Mouse (Mus musculus) cerebral cortex, adult 2 months (tissue): ENCODE results near the gene Mettl26.

Experiments
- WGBS: fragments of 180-500 bp; shearing (Covaris S2); methylation state at CpG from one replicate; pipeline ENCODE4 v1.1.7; 2018; 5-methylcytosine and 5-hydroxymethylcytosine counted together

The Mettl26 gene

GRCm38 (mm10) chr17:25874721-25875170 is at the start of gene Mettl26:
Gene Mettl26 (plus strand): TSS chr17:25875074.
- WGBS = under 1% methylated on average over 25 of the region's 25 CpGs

GRCm38 (mm10) chr17:25825311-25825710 is 49.6 kb upstream of the Mettl26 start:
- WGBS = 88% methylated on average over 6 of the region's 6 CpGs

DNA sequence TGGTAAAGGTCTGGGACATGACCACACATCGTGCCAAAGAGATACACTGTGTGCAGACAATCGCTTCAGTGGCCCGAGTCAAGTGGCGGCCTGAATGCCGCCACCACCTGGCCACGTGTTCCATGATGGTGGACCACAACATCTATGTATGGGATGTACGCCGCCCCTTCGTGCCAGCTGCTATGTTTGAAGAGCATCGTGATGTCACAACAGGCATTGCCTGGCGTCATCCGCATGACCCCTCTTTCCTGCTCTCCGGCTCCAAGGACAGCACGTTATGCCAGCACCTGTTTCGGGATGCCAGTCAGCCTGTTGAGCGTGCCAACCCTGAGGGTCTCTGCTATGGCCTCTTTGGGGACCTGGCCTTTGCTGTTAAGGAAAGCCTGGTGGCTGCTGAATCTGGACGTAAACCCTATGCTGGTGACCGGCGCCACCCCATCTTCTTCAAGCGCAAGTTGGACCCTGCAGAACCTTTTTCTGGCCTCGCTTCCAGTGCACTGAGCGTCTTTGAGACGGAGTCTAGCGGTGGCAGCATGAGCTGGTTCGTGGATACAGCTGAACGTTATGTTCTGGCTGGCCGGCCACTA is 48.8 kb upstream of the Mettl26 start:
- WGBS = 93% methylated on average over 27 of the region's 27 CpGs

- WGBS = 97% methylated on average over 13 of the region's 13 CpGs
These were observed 47.9 kb upstream of the Mettl26 start for GRCm38 (mm10) chr17:25827011-25827410.

DNA sequence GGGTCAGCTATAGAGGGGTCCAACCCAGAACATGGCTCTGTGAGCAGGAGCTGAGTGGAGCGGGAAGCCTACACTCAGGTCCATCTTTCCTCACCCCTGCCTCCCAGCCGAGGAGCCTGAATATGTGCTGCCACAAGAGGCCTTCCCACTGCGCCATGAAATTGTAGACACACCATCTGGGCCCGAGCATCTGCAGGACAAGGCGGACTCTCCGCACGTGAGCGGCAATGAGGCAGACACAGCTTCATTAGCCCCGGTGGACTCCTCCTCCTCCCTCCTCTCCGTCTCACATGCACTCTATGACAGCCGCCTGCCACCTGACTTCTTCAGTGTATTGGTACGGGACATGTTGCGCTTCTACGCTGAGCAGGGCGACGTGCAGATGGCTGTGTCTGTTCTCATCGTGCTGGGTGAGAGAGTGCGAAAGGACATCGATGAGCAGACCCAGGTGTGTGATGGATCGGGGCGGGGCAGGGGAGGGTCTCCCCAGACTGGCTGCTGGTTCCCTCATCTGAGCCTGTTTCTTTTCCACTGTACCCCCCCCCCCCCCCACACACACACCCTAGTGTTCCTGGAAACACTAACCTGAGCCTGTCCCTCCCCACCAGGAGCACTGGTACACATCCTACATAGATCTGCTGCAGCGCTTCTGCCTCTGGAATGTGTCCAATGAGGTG is 47.2 kb upstream of the Mettl26 start:
- WGBS = 87% methylated on average over 22 of the region's 22 CpGs

GRCm38 (mm10) chr17:25828223-25828594 is 46.7 kb upstream of the Mettl26 start:
- 77% methylated on average over 8 of the region's 8 CpGs for WGBS

DNA sequence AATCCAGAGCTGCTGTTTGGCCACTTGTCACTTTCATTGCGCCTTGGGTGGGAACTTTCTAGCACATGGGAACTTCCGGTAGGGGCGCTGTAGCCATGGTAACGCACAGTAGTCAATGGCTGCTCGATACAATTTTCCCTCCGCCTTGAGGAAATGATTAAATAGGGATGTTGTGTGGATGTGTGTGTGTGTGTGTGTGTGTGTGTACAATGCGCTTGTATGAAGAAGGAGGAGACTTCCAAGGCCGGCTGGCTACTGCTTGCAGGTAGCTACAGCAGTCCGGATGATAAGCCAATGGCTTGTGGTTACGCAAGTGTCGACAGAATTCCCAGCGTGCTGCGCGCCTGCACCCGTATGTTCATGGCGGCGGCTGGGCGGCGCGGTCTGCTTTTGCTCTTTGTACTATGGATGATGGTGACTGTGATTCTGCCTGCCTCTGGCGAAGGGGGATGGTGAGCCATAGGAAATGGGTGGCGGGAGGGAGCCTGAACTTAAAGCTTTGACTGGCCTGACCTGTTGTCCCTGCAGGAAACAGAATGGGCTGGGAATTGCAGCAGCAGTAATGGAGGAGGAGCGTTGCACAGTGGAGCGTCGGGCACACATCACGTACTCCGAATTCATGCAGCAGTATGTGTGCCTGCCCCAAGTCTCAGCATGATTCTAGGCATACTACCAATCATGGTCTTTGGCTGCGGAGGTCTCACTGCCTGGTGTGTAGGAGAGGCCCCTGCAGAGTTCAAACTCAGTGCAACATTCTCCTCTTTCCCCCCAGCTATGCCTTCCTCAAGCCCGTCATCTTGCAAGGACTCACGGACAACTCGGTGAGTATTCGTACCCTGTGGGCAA is 45.9 kb upstream of the Mettl26 start, which contains the start of gene Jmjd8:
TSS of gene Jmjd8 (plus strand) at position 156 of the 846 bp plus-strand sequence.
- under 1% methylated on average over 32 of the region's 32 CpGs for WGBS

- 21% methylated on average over 8 of the region's 8 CpGs for WGBS
These were observed 45.3 kb upstream of the Mettl26 start for GRCm38 (mm10) chr17:25829558-25830017.

DNA sequence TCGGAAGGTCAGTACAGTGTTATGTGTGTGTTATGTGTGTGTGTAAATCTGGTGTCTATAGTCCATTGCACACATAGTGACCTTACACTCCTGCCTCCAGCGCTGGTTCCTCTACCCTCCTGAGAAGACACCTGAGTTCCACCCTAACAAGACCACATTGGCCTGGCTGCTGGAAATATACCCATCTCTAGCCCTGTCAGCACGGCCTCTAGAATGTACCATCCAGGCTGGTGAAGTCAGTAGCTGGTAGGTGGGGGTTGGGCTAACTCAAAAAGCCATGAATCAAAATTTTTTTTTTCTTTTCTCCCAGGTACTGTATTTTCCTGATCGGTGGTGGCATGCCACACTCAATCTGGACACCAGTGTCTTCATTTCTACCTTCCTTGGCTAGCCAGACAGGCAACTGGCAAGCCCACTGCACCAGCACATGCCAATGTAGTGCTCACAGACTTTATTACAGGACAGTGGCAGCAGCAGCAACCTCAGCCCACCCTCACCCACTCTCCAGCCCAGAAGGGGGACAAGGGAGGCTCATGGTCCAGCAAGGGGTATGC is 44.6 kb upstream of the Mettl26 start:
- 68% methylated on average over 4 of the region's 4 CpGs for WGBS

GRCm38 (mm10) chr17:25830806-25831431 is 44.0 kb upstream of the Mettl26 start:
- 83% methylated on average over 14 of the region's 14 CpGs for WGBS

- 41% methylated on average over 21 of the region's 21 CpGs for WGBS
These were observed 43.2 kb upstream of the Mettl26 start for GRCm38 (mm10) chr17:25831451-25832281.

GRCm38 (mm10) chr17:25832436-25833290 is 42.2 kb upstream of the Mettl26 start:
- WGBS = under 1% methylated on average over 77 of the region's 77 CpGs

DNA sequence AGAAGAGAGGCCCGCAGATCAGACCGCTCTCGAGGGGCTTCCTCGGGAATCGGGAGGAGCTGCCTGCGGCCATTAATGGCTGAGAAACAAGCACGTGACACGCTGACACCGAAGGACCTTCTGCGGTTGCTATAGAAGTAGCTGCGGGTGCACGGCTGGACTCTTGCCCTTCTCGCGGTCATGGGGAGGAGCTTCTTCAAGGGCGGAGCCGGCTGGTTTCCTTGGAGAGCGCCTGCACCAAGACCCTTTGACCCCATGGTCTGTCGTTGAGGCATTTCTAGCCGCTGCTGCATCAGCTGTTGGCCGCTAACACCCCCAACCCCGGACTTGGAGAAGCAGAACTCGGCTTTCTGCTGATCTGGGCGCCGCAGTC is 41.6 kb upstream of the Mettl26 start, which contains the start of gene Stub1:
TSS of gene Stub1 (minus strand) at position 114 of the 373 bp plus-strand sequence.
- WGBS = 1% methylated on average over 24 of the region's 24 CpGs

DNA sequence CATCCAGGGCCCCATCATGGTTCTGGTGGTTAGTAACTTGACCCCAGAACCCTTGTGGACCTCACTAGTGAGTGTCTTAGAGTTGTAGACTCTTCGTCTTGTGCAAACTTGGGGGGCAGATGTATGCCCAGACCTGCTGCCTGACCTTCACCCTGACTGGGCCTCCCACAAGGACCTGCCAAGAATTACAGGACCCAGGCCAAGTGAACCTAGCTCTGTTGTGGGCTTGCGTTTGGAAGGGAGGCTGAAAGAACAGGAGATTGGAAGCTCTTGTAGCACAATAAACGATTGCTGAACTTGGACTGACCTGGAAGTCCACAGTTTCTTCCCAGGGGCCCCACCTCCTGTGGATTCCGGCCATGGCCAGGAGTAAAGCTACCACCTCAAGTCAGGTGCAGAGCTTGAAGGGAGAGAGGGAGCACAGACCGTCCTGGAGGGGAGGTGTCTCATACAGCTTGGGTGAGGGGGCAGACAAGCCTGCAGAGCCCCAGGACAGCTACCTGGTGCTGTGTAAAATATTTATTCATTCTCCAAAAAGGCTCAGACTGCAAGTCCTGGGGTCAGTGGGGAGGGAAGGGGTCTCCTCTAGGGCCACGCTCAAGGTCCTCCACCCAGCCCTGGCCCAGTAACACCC is 40.8 kb upstream of the Mettl26 start:
- 25% methylated on average over 6 of the region's 6 CpGs for WGBS

DNA sequence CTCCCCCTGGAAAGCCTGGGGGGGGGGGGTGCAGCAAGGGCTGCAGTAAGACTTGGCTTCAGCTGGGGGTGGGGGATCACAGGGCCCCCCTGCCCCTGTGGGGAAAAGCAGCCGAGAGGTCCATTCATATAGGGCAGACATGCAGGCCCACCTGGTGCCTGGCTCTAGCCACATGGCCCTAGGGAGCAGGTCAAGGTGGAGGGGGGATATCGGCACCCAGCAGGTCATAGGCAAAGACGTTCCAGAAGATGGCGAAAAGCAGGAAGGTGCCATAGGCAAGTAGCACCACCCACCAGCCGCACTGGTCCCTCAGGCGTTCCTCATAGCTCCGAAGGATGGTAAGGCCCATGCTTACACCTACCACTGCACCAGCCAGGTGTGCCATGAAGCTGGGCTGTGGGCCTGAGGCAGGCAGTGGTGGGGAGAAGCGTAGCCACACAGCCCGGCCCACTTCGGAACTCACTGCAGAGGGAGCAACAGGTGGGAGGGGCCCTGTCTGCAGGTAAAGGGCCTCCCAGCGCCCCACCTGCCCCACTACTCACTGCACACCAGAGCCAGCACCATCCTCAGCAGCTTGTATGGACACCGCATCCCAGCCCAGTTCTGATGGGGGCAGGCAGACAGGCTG is 40.2 kb upstream of the Mettl26 start:
- WGBS = 74% methylated on average over 12 of the region's 12 CpGs

- WGBS = 91% methylated on average over 7 of the region's 7 CpGs
These were observed 39.6 kb upstream of the Mettl26 start for GRCm38 (mm10) chr17:25835301-25835700.

DNA sequence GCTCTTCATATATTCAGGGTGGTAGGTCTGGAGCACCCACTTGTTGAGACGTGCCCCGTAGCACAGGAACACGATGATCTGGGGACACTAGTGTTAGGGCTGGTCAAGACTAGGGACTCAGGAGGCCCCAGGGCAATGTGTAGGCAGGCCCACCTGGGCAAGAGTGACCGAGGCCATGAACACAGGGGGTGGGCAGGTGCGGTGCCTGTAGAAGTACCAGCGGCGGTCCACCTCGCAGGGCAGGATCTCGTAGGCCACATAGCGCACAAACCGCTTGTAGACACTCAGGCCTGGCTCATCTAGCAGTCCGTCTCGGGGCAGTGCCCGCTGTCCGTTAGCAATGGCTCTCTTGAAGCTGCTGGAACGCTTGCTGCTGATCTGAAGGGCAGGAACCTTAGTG is 39.1 kb upstream of the Mettl26 start:
- WGBS = 94% methylated on average over 16 of the region's 16 CpGs

DNA sequence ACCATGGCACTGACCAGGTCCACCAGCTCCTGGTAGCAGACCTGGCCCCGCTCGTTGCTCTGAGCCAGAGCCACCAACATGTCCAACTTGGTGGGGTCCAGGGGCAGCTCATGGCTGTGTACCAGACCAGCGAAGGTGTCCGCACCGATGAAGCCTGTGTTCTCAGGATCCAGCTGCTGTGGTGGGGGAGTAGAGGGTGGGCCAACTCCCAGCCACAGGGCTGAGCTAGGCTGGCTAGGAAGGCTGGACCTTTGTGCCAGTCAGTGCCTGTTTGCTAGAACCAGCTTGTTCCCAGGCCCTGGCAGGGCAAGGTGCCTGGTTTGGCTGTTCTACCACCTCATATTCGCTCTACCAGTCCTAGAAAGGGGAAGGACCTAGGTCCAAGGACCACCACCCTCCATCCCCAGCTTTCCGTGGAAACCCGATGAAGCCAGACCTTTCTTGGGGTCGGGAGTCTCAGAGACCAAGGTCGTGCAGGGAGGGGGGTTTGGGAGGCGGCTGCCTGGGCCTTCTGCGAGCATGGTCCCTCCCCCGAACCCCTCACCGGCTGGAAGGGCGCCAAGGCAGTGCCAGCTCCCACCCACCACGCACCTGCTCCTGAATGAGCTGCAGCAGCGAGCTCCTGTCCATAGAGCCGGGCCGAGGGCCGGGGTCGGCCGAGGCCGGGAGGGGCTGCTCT is 38.3 kb upstream of the Mettl26 start:
- 11% methylated on average over 23 of the region's 23 CpGs for WGBS
